Mouse (Mus musculus) heart, embryonic 12.5 days (tissue): ENCODE measurements around the gene Plpp4. TPM values are rescaled to one million over a fixed set of nuclear protein-coding genes. Genes with fewer than 3 reads are reported as not detected.

ENCODE experiments used
- ATAC-seq: fragments of 200-750 bp; cut with Nextera tagmentation; 2 replicates; pipeline ENCODE4 v1.8.0; 2017; ENCODE audit warnings: moderate TSS enrichment, moderate library complexity; ENCODE audit not compliant: insufficient number of reproducible peaks, low FRiP score
- H3K27ac ChIP-seq: fragments of 300-500 bp; sonication (generic); 2 replicates; pipeline ENCODE4 v1.5.1; 2016; ENCODE audit warnings: mild to moderate bottlenecking, moderate library complexity; ENCODE audit not compliant: poor library complexity, severe bottlenecking
- H3K27me3 ChIP-seq: fragments of 300-500 bp; sonication (generic); replicated peaks from 2 replicates; pipeline ENCODE4 v1.6.1; 2016; ENCODE audit warnings: mild to moderate bottlenecking, moderate library complexity
- H3K36me3 ChIP-seq: fragments of 300-500 bp; sonication (generic); 2 replicates; pipeline ENCODE4 v1.6.1; 2016; ENCODE audit warnings: mild to moderate bottlenecking, moderate library complexity
- H3K4me1 ChIP-seq: fragments of 300-500 bp; sonication (generic); replicated peaks from 2 replicates; pipeline ENCODE4 v1.6.1; 2016; ENCODE audit warnings: mild to moderate bottlenecking
- H3K4me2 ChIP-seq: fragments of 300-500 bp; sonication (generic); 2 replicates; pipeline ENCODE4 v1.6.1; 2016; ENCODE audit warnings: mild to moderate bottlenecking, moderate library complexity
- H3K4me3 ChIP-seq: fragments of 300-500 bp; sonication (generic); 2 replicates; pipeline ENCODE4 v1.5.1; 2016; ENCODE audit warnings: mild to moderate bottlenecking
- H3K9ac ChIP-seq: fragments of 300-500 bp; sonication (generic); 2 replicates; pipeline ENCODE4 v1.6.1; 2016; ENCODE audit warnings: mild to moderate bottlenecking, moderate library complexity
- H3K9me3 ChIP-seq: fragments of 300-500 bp; sonication (generic); replicated peaks from 2 replicates; pipeline ENCODE4 v1.6.1; 2016; ENCODE audit warnings: mild to moderate bottlenecking, moderate library complexity
- WGBS: fragments of 180-500 bp; shearing (Covaris S2); methylation state at CpG from one replicate; pipeline ENCODE4 v1.1.7; 2016; 5-methylcytosine and 5-hydroxymethylcytosine counted together
- polyA plus RNA-seq: library from polyadenylated mRNA; unstranded; fragments of >200 nt; fragmentation: Nextera tagmentation; extraction: Ambion mirVana; gene quantifications from 2 replicates; pipeline ENCODE4 v1.2.1, GENCODE M21; 2016

The Plpp4 gene
- polyA plus RNA-seq: 0.35 and 0.45 TPM in 2 replicates

DNA sequence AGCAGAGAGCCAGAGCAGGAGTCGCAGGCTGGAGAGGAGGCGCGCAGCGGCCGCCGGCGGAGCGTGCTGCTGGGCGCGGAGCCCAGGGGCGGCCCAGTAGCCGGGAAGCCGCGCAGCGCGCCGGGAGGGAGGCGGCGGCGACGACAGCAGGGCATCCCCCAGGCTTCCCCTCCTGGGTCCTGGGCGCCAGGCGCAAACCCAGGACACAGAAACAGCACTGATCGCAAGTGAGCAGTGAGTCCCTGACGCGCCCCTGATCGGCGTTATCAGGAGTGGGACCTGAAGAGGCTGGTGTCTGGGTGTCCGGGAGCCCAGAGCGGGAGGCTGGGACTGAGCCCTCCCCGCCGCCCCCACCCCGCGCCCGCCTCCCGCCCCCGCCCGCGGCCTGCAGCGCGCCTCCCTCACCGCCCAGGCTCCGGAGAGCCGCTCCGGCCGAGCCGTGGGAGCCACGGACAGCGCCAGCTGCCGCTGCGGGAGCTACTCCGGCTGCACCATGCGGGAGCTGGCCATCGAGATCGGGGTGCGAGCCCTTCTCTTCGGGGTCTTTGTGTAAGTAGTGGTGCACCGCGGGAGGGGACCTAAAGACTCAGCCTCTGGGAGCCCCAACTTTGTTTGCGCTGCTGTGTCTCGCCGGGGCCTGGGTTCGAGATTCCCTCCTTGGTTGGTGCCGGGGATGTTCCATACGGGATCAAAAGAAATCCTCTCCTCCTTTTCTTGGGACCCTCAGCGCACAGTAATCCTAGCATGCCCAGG, at the start of gene Plpp4:
Gene Plpp4, plus strand, starts transcription at position 411 of the 753 bp plus-strand sequence.
- H3K27me3 ChIP-seq: peaks cover 81% of the 10 kb centered on the region
- peaks cover 13% of the 10 kb centered on the region; the same call in 1 of the 2 replicates for H3K4me1 ChIP-seq
- WGBS: 1% methylated on average over 60 of the region's 66 CpGs
- H3K36me3 ChIP-seq: no peaks in the 10 kb centered on the region
- H3K27ac ChIP-seq: no peak within 1 kb of the TSS
- no peaks in the 10 kb centered on the region for H3K9me3 ChIP-seq
- peak within 1 kb of the TSS; percentile 53 for H3K4me3 ChIP-seq
- peak within 1 kb of the TSS; percentile 60; the same call in 1 of the 2 replicates for H3K9ac ChIP-seq
- H3K4me2 ChIP-seq: peak within 1 kb of the TSS; percentile 91
- ATAC-seq: peak; percentile 71; the same call in 1 of the 2 replicates

DNA sequence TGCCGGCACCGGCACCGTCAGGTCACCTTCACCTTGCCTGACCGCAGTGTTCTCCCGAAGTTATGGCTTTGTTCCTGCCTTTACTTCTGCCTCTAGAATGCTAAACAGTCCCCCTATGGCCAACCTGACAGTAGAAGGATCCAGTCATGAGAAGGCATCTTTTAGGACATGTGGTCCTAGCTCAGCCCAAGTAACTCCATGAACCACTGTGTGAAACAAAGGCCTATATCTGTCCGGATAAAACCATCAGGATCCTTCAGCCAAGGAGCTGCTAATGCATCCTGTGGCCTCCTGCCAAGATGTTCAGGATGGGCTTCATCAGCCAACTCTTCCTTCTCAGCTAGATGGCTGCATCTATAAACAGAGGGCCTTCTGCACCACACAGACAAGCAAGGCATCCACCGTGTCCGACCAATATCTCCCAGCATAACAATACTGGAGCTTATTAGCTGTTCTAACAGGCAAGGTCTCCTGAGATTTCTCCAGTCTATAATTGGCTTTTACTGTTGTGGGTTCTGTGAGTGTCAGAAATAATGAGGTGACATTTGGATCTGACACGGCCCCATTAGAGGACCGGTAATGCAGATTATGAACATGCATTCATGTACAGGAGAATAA, 40.8 kb upstream of the Plpp4 start:
- ATAC-seq: no peak
- H3K4me2 ChIP-seq: no peak overlapping the region

DNA sequence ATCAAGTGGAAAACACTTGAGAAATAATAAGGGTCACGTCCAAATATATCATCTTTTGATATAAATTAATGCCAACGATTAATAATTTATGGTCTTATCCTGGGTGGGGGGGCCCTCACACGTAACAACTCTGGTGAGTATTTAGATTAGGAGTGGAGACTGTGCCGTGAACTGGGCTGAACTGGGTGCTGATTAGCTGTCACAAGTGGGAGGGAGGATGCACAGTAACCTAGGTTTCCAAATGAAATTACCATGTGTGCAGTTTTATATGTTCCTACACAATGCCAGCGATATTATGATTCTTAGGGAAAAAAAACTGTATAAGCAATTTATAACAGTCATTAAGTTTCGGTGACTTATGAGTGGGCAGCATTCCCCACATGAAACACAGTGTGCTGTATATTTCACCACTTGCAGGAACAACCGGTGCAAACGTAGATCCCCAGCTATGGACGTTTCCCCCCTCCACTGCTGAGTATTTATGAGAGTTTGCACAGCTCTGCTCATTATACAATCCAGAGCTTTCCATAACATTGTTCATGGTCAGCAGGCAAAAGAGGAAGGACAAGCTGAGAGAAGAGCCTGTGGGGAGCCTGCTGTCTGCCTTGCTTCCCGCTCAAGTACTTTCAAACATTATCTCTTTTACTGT, 40.2 kb upstream of the Plpp4 start:
- no peak overlapping the region for H3K27ac ChIP-seq
- H3K4me2 ChIP-seq: no peak overlapping the region
- H3K4me1 ChIP-seq: no peaks in the 10 kb centered on the region
- 78% methylated on average over 10 of the region's 10 CpGs for WGBS
- H3K9ac ChIP-seq: no peak overlapping the region
- no peak overlapping the region for H3K4me3 ChIP-seq
- H3K9me3 ChIP-seq: no peaks in the 10 kb centered on the region
- H3K27me3 ChIP-seq: no peaks in the 10 kb centered on the region
- no peak for ATAC-seq
- H3K36me3 ChIP-seq: no peaks in the 10 kb centered on the region

More for the DNA sequence above, 40.8 kb upstream of the Plpp4 start:
- no peak overlapping the region for H3K9ac ChIP-seq
- H3K27ac ChIP-seq: no peak overlapping the region
- H3K9me3 ChIP-seq: no peaks in the 10 kb centered on the region
- no peaks in the 10 kb centered on the region for H3K36me3 ChIP-seq
- no peak overlapping the region for H3K4me3 ChIP-seq
- no peaks in the 10 kb centered on the region for H3K4me1 ChIP-seq
- H3K27me3 ChIP-seq: no peaks in the 10 kb centered on the region
- whole genome bisulfite sequencing: 89% methylated on average over 10 of the region's 10 CpGs

DNA sequence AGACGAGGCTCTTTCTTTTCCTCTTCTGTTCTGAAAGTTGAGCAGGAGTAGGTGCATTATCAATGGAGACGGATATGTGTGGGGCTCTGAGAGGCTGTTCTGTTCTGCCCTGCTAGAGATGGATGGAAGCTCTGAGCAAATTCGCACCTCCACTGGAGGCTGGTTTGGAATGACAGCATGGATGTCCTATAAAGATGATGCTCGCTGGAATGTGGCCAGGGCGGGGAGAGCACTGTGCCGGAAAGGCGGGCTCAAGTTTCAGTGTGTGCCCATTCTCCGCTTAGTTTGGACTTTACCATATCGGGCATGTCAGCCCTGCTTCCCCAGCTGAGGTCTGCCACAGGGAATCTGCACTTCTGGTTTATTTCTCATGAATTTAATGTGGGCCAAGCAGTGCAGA, 35.9 kb upstream of the Plpp4 start:
- no peak overlapping the region for H3K9ac ChIP-seq
- no peak overlapping the region for H3K27ac ChIP-seq
- no peaks in the 10 kb centered on the region for H3K27me3 ChIP-seq
- H3K4me2 ChIP-seq: no peak overlapping the region
- no peak overlapping the region for H3K4me3 ChIP-seq
- no peaks in the 10 kb centered on the region for H3K9me3 ChIP-seq
- H3K4me1 ChIP-seq: no peaks in the 10 kb centered on the region; the same call in 1 of the 2 replicates
- ATAC-seq: no peak
- WGBS: 70% methylated on average over 9 of the region's 9 CpGs
- H3K36me3 ChIP-seq: no peaks in the 10 kb centered on the region

DNA sequence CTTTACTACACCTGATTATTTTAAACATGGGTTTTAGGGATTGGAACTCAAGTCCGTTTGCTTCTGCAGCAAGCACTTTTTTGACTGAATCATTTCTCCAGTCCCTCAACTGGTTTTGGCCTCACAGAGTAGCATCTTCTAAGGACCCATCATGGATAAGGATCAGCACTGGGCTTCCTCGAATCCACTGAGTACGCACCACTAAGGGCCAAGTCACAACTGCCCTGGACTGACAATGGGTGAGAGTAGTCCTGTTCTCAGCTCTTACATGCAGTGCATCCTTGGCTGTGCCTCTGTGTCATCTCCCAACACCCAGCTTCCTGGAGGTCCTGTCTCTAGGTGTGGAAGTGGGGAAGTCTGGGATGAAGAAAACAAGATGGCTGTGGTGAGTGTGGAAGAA, 35.2 kb upstream of the Plpp4 start:
- 78% methylated on average over 3 of the region's 3 CpGs for WGBS
- Histone ChIP-seq H3K4me3 (no peak overlapping the region), H3K36me3 (no peaks in the 10 kb centered on the region), H3K27ac (no peak overlapping the region), H3K9me3 (no peaks in the 10 kb centered on the region), H3K9ac (no peak overlapping the region), H3K4me1 (no peaks in the 10 kb centered on the region; the same call in 1 of the 2 replicates), H3K4me2 (no peak overlapping the region), H3K27me3 (no peaks in the 10 kb centered on the region)
- ATAC-seq: no peak

DNA sequence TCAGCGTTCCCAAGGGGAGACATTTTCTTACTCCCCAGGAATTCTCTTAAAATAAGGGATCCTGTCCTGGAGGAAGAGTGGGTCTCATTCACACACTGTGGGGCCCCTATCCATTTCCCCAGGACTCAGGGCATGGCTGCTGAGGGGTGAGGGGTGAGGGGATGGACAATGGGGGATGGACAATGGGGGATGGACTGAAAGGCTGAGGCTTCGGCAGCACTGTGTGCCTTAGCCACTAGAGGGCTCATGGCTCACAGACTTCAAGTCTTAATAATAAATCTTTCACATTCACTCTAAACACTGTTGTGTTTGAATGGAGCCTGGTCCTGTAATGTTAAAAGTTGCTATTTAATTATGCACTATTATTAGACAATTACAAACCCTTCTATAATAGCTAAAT, 21.4 kb upstream of the Plpp4 start:
- 53% methylated on average over 2 of the region's 2 CpGs for WGBS
- H3K36me3 ChIP-seq: no peaks in the 10 kb centered on the region
- H3K4me2 ChIP-seq: no peak overlapping the region
- no peak for ATAC-seq
- no peak overlapping the region for H3K4me3 ChIP-seq
- H3K27ac ChIP-seq: no peak overlapping the region
- H3K9me3 ChIP-seq: no peaks in the 10 kb centered on the region
- no peaks in the 10 kb centered on the region for H3K27me3 ChIP-seq
- no peaks in the 10 kb centered on the region for H3K4me1 ChIP-seq
- H3K9ac ChIP-seq: no peak overlapping the region

DNA sequence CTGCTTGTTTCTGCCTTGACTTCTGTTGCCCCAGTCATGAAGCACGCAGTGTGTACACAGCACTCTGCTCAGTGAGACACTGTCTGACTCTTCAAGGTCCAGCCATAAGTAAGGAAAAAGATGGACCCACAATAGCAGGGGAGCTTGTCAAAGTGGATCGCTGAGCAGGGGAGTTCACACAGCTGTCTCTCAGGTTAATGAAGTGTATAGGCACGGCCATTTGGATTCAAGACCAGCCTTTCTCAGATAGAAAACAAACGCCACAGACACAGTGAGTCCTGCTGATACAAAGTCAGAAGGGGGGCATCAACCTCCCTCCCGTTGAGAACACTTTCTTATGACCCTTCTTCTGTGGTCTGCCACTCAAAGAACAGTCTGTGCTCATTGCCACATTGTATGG, 20.8 kb upstream of the Plpp4 start:
- no peaks in the 10 kb centered on the region for H3K9me3 ChIP-seq
- no peak for ATAC-seq
- WGBS: 70% methylated on average over 5 of the region's 5 CpGs
- no peaks in the 10 kb centered on the region for H3K4me1 ChIP-seq
- no peak overlapping the region for H3K27ac ChIP-seq
- no peaks in the 10 kb centered on the region for H3K36me3 ChIP-seq
- H3K4me2 ChIP-seq: no peak overlapping the region
- H3K27me3 ChIP-seq: no peaks in the 10 kb centered on the region
- H3K9ac ChIP-seq: no peak overlapping the region
- no peak overlapping the region for H3K4me3 ChIP-seq

DNA sequence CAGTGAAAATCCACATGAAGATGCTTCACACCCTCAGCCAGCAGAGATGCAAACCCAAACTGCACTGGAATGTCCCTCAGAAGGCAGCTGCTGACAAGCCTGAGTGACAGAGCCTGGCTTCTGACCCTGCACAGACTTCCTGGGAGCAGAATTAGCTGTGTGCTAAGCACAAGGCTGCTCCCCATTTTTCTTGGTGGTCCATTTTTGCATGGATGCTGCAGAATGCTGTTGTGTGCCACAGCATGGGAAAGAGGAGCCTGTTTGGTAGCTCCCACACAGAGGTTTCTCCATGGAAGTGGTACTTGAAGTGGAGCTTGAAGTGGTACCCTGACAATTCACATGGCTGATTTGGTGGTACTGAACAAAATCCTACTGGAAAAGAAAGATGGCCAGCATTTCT, 5.8 kb upstream of the Plpp4 start:
- ATAC-seq: no peak
- H3K27ac ChIP-seq: no peak overlapping the region
- peaks cover 38% of the 10 kb centered on the region for H3K27me3 ChIP-seq
- H3K4me2 ChIP-seq: no peak overlapping the region
- H3K9me3 ChIP-seq: no peaks in the 10 kb centered on the region
- H3K9ac ChIP-seq: no peak overlapping the region
- H3K4me3 ChIP-seq: no peak overlapping the region
- no peaks in the 10 kb centered on the region for H3K36me3 ChIP-seq
- 0 out of 2 replicates have a peak, but pooled peaks cover 9% of the 10 kb centered on the region for H3K4me1 ChIP-seq

DNA sequence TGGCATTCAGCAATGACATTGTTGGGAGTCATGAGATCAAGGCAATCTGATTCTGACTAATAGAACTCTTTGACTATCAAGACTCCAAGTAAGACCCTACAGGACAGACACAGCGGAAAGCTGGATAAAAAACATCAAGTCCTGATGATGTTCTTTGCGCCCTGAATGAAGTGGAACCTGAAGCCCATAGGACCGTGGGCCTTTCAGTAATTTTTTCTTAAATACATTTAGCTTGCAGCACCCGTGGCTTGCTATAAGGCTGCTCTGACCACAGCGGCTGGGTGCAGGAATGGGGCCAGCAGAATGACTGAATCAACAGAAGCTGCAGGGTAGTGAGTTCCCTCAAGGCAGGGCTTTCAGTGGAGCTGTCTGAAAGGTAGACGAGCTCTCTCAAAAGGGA, 3.4 kb upstream of the Plpp4 start:
- 83% methylated on average over 6 of the region's 6 CpGs for WGBS
- Histone ChIP-seq H3K27me3 (peaks cover 62% of the 10 kb centered on the region), H3K27ac (no peak overlapping the region), H3K4me1 (peaks cover 17% of the 10 kb centered on the region; the same call in 1 of the 2 replicates), H3K4me2 (no peak overlapping the region), H3K36me3 (no peaks in the 10 kb centered on the region), H3K9me3 (no peaks in the 10 kb centered on the region), H3K9ac (no peak overlapping the region), H3K4me3 (no peak overlapping the region)
- ATAC-seq: no peak

DNA sequence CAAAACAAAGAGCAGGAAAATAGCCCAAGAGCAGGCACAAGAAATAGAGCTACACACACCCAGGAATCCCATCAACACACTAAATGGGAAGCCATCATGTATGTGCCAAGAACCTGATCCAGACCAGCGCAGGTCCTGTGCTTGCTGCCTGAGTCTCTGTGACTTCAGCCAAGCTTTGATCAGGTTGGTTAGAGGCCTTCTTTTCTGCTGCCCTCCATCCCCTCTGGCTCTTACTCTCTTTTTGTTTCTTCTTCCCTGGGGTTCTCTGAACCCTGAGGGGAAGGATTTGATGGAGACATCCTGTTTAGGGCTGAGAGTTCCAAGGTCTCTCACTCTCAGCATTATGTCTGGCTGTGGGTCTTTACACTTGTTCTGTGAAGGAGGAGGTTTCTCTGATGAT, 2.7 kb upstream of the Plpp4 start:
- no peak overlapping the region for H3K4me3 ChIP-seq
- WGBS: 72% methylated on average over 1 of the region's 1 CpGs
- peaks cover 17% of the 10 kb centered on the region; the same call in 1 of the 2 replicates for H3K4me1 ChIP-seq
- H3K27ac ChIP-seq: no peak overlapping the region
- no peak overlapping the region for H3K4me2 ChIP-seq
- no peak overlapping the region for H3K9ac ChIP-seq
- no peaks in the 10 kb centered on the region for H3K9me3 ChIP-seq
- no peaks in the 10 kb centered on the region for H3K36me3 ChIP-seq
- no peak for ATAC-seq
- peaks cover 67% of the 10 kb centered on the region for H3K27me3 ChIP-seq

DNA sequence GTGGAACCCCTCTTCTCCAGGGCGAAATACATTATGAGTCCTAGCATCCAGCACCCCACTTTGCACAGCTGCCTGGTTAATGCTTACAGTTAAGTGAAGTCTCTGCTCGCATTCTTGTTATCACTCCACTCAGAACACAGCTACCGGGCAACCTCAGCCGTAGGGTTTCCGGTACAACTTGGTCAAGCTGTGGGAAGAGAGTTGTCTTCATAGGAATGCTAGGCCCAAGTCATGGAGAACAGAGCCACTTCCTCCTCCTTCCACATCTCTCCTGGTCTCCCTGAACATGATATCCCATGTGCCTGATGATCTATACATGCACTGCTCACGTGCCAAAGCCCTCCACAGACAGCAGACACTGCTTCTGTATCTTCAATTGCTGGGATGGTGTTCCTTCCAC, 1.4 kb upstream of the Plpp4 start:
- Histone ChIP-seq H3K9me3 (no peaks in the 10 kb centered on the region), H3K36me3 (no peaks in the 10 kb centered on the region), H3K27me3 (peaks cover 77% of the 10 kb centered on the region), H3K4me3 (no peak overlapping the region), H3K9ac (no peak overlapping the region), H3K4me1 (peaks cover 17% of the 10 kb centered on the region; the same call in 1 of the 2 replicates), H3K27ac (no peak overlapping the region), H3K4me2 (no peak overlapping the region)
- no peak for ATAC-seq
- WGBS: 85% methylated on average over 6 of the region's 6 CpGs
